19 mouse cellular contexts compared by ENCODE assay signal in the genomic region with DNA sequence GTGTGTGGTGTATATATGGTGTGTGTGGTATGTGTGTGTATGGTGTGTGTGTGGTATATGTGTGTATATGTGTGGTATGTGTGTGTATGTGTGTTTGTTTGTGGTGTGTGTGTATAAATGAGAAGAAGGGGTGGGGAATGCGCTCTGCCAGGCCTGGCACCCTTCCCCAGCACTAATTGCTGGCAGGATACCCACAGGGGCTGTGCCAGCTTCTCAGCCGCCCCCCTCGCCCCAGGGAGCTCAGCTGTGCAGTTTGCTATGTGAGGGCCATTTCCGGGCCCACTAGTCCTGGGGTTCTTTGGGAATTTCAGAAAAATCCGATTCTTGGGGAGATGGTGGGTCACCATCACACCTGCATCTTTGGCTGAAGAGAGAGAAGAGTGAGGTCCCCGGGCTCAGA. TPM values are rescaled to one million over a fixed set of nuclear protein-coding genes. Genes with fewer than 3 reads are reported as not detected.
DNase-seq lines count a peak whose midpoint lies in the region; ATAC-seq and TF ChIP-seq lines count a peak whose summit lies in the region.
"Had no signal": no experiment of that assay in that cellular context is flagged by ENCODE, and none has a peak within 500 bp of the region (broad histone marks: within the 10 kb centered on the region; RNA-seq: fewer than 3 reads in every experiment).

No protein-coding gene starts in this region.

- peaks cover 89% of the 10 kb centered on the region for H3K4me1 ChIP-seq in heart, embryonic 12.5 days (replicated peaks)
- H3K4me1 ChIP-seq: liver, embryonic 12.5 days had no signal

- no peak for TF ChIP-seq CTCF in brain, embryonic 14.5 days (IDR thresholded peaks at IDR 0.05; ENCODE audit: borderline replicate concordance, extremely low read depth, insufficient read depth, insufficient read length)

- no peaks in the 10 kb centered on the region for H3K36me3 ChIP-seq in heart, embryonic 12.5 days
- H3K36me3 ChIP-seq: liver, embryonic 12.5 days; midbrain, embryonic 12.5 days had no signal

- no peak for TF ChIP-seq POLR2A in brain, embryonic 14.5 days (IDR thresholded peaks at IDR 0.05; ENCODE audit: borderline replicate concordance, extremely low read depth, insufficient read depth, insufficient read length, poor library complexity, severe bottlenecking)

- no peak overlapping the region for H3K27ac ChIP-seq in heart, embryonic 12.5 days (ENCODE audit: poor library complexity, severe bottlenecking)
- H3K27ac ChIP-seq: liver, embryonic 12.5 days; midbrain, embryonic 12.5 days had no signal

- no peak overlapping the region for H3K4me2 ChIP-seq in heart, embryonic 12.5 days
- H3K4me2 ChIP-seq: liver, embryonic 12.5 days; lung, embryonic 14.5 days; midbrain, embryonic 12.5 days had no signal

- peak overlapping the region; percentile 14; the same call in 1 of the 2 replicates for H3K9ac ChIP-seq in heart, embryonic 12.5 days
- H3K9ac ChIP-seq: liver, embryonic 12.5 days; lung, embryonic 14.5 days; midbrain, embryonic 12.5 days had no signal

- no peaks in the 10 kb centered on the region for H3K9me3 ChIP-seq in heart, embryonic 12.5 days (replicated peaks)
- H3K9me3 ChIP-seq: liver, embryonic 12.5 days; midbrain, embryonic 12.5 days had no signal

- peaks cover 30% of the 10 kb centered on the region for H3K27me3 ChIP-seq in heart, embryonic 12.5 days (replicated peaks)

- no peak for ATAC-seq in heart, embryonic 12.5 days (ENCODE audit: insufficient number of reproducible peaks, low FRiP score)
- ATAC-seq: inflammation-experienced regulatory T-cells, adult 6 months; liver, embryonic 12.5 days had no signal

- DNase-seq in heart, adult 8-10 months (ENCODE audit: low spot score) = no peak
- peak; percentile 71 to 76 for DNase-seq in layer of hippocampus, postnatal 10 days (ENCODE audit: low spot score in 2 of 2)
- no peak for DNase-seq in layer of hippocampus, adult 9-11 months
- DNase-seq in Muller cell, postnatal 12 days (ENCODE audit: inconsistent ontology term) = peak; percentile 73
- DNase-seq in brain, embryonic 14.5 days (ENCODE audit: low read depth) = peak; percentile 81
- no peak for DNase-seq in frontal cortex, postnatal 14 days (ENCODE audit: low spot score in 2 of 2)
- DNase-seq: adrenal gland, postnatal 36 days; cerebellum, adult 9-11 months; embryo, embryonic 11 days; gastrocnemius, postnatal 25 days; kidney, adult 9 months; kidney, postnatal 36 days; lung, embryonic 14.5 days; lung, postnatal 4 days had no signal

- H3K4me3 ChIP-seq in heart, embryonic 12.5 days = no peak overlapping the region
- H3K4me3 ChIP-seq: liver, embryonic 12.5 days; midbrain, embryonic 12.5 days; myocyte had no signal

- 74% methylated on average over 6 of the region's 6 CpGs for WGBS in heart, embryonic 12.5 days

RNA-seq across cellular contexts. Expression of a gene that starts 9.0 kb away (rescaled TPM):
- polyA plus RNA-seq in heart, embryonic 12.5 days (2016; fragmentation: Nextera tagmentation; extraction: Ambion mirVana) = 23.6 and 26.1 TPM in 2 replicates
- 10 to 100 TPM; 40.6 to 49.5 (median 47.3) TPM for total RNA-seq in heart, adult 8-10 months (2022)
- 1 to 10 TPM; 1.1 to 1.3 TPM for total RNA-seq in layer of hippocampus, postnatal 10 days (2021)
- 2.9 and 6.9 TPM in 2 replicates for polyA plus RNA-seq in brain, embryonic 14.5 days (2012; rRNA removed)

Comparison
In these comparisons a context has a peak if more than half of its experiments do, and no peak if none do; other contexts are left out.
1. DNase-seq: peak in layer of hippocampus, postnatal 10 days (2 of 2), Muller cell, postnatal 12 days (single experiment) and brain, embryonic 14.5 days (single experiment); none in heart, adult 8-10 months (single experiment), layer of hippocampus, adult 9-11 months (single experiment) and frontal cortex, postnatal 14 days (0 of 2).
2. RNA of a gene that starts 9.0 kb away (total RNA-seq): 40.6 to 49.5 TPM in heart, adult 8-10 months; 1.1 to 1.3 TPM in layer of hippocampus, postnatal 10 days; every median in the first group is over 10 times any median in the second.